Mouse (Mus musculus) liver, adult 2 months (tissue): ENCODE data around the gene She.

Experiments used
- CTCF ChIP-seq: fragments of 200-500 bp; IDR thresholded peaks from 2 replicates; pipeline ENCODE4 v1.5.1; 2011; ENCODE audit warnings: low read depth, low read length, control low read depth
- POLR2A ChIP-seq: fragments of 200-500 bp; IDR thresholded peaks from 2 replicates; pipeline ENCODE4 v1.6.1; 2011; ENCODE audit warnings: low read length, control low read depth; ENCODE audit not compliant: insufficient read depth; ENCODE audit errors: extremely low read depth

DNA sequence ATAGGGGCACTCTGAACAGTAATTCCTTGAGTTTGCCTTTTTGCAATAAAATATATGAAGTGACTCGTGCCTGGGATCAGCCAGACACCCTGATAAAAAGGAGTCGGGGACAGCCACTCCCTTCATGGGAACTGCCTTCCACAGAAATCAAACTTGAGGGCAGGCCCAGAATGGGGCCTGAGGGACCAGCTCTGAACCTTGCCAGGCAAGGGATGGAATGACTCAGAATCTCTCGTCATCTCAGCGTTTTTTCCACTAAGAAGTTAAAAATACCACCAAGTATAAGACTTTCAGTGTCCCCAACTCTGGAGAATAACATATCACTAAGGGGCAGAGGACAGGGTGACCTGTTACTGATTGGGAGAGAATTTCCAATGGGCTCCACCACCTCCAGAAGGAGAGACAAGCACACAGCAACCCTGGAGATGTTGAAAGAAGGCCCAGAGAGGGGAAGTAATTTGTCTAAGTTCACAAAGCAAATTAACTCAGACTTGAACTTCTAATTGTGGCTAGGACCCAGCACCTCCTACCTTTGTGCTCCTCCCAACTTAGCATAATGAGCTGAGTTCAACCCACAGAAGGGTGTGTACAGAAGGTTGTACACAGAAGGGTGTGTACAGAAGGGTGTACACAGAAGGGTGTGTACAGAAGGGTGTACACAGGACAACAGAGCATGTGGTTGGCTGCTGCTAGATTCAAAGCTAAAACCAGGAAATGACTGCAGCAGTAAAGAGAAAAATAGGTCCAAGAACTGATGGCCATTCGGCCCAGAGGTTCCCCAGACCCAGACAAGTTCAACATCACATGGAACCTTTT lies 49.1 kb downstream of the She start:
- no peak for TF ChIP-seq CTCF
- no peak for TF ChIP-seq POLR2A
